Mouse (Mus musculus) forebrain, embryonic 16.5 days (tissue): ENCODE measurements around the gene Parp6. TPM values are rescaled to one million over a fixed set of nuclear protein-coding genes. Genes with fewer than 3 reads are reported as not detected.
A peak's percentile ranks its signal among the peaks of the same experiment; 100 is the strongest.

Experiments used
- ATAC-seq: fragments of 200-750 bp; cut with Nextera tagmentation; 2 replicates; pipeline ENCODE4 v1.8.0; 2017; ENCODE audit warnings: mild to moderate bottlenecking, moderate library complexity
- H3K27ac ChIP-seq: fragments of 300-500 bp; sonication (generic); 2 replicates; pipeline ENCODE4 v1.5.1; 2014; ENCODE audit warnings: low read length, control low read depth
- H3K27me3 ChIP-seq: fragments of 300-500 bp; sonication (generic); replicated peaks from 2 replicates; pipeline ENCODE4 v1.6.1; 2014; ENCODE audit warnings: low read length; ENCODE audit not compliant: control insufficient read depth, insufficient read depth
- H3K36me3 ChIP-seq: fragments of 300-500 bp; sonication (generic); 2 replicates; pipeline ENCODE4 v1.6.1; 2014; ENCODE audit not compliant: control insufficient read depth, insufficient read depth
- H3K4me1 ChIP-seq: fragments of 300-500 bp; sonication (generic); replicated peaks from 2 replicates; pipeline ENCODE4 v1.6.1; 2014; ENCODE audit warnings: low read length; ENCODE audit not compliant: control insufficient read depth, insufficient read depth
- H3K4me2 ChIP-seq: fragments of 300-500 bp; sonication (generic); 2 replicates; pipeline ENCODE4 v1.6.1; 2014; ENCODE audit warnings: mild to moderate bottlenecking, low read length, control low read depth
- H3K4me3 ChIP-seq: fragments of 300-500 bp; sonication (generic); replicated peaks from 2 replicates; pipeline ENCODE4 v1.5.1; 2014; ENCODE audit warnings: mild to moderate bottlenecking, low read length, control low read depth
- H3K9ac ChIP-seq: fragments of 300-500 bp; sonication (generic); replicated peaks from 2 replicates; pipeline ENCODE4 v1.6.1; 2014; ENCODE audit warnings: low read depth, low read length, control low read depth
- H3K9me3 ChIP-seq: fragments of 300-500 bp; sonication (generic); 2 replicates; pipeline ENCODE4 v1.6.1; 2016; ENCODE audit warnings: low read length; ENCODE audit not compliant: control insufficient read depth
- WGBS: fragments of 180-500 bp; shearing (Covaris S2); extraction: QIAGEN DNeasy Blood & Tissue Kit; methylation state at CpG from one replicate; pipeline ENCODE4 v1.1.7; 2014; 5-methylcytosine and 5-hydroxymethylcytosine counted together
- polyA plus RNA-seq: library from polyadenylated mRNA; unstranded; fragments of >200 nt; fragmentation: Nextera tagmentation; extraction: Ambion mirVana; gene quantifications from 2 replicates; pipeline ENCODE4 v1.2.1, GENCODE M21; 2015

Gene Parp6
- polyA plus RNA-seq, result 204 and 232 TPM in 2 replicates

- peak within 1 kb of the TSS; percentile 85 for H3K27ac ChIP-seq
- WGBS, result under 1% methylated on average over 33 of the region's 36 CpGs
- peak within 1 kb of the TSS; percentile 63 for H3K4me3 ChIP-seq
- peak within 1 kb of the TSS; percentile 76 for H3K9ac ChIP-seq
- peak within 1 kb of the TSS; percentile 76 for H3K4me2 ChIP-seq
- H3K27me3 ChIP-seq, result no peaks in the 10 kb centered on the region
- H3K9me3 ChIP-seq, result no peaks in the 10 kb centered on the region
- H3K4me1 ChIP-seq, result peaks cover 19% of the 10 kb centered on the region
- peak; percentile 98 for ATAC-seq
- H3K36me3 ChIP-seq, result no peaks in the 10 kb centered on the region
Observed at GRCm38 (mm10) chr9:59616622-59617306, at the start of gene Parp6. TSS of gene Parp6 (plus strand) at chr9:59617284.

- H3K4me2 ChIP-seq, result no peak overlapping the region
- H3K9me3 ChIP-seq, result no peaks in the 10 kb centered on the region
- H3K27ac ChIP-seq, result no peak overlapping the region
- no peak overlapping the region for H3K4me3 ChIP-seq
- 0 out of 2 replicates have a peak, but pooled peaks cover 6% of the 10 kb centered on the region for H3K27me3 ChIP-seq
- no peaks in the 10 kb centered on the region for H3K36me3 ChIP-seq
- H3K4me1 ChIP-seq, result peaks cover under 1% of the 10 kb centered on the region; the same call in 1 of the 2 replicates
- ATAC-seq, result no peak
- WGBS, result 88% methylated on average over 2 of the region's 2 CpGs
- no peak overlapping the region for H3K9ac ChIP-seq
Observed at GRCm38 (mm10) chr9:59571852-59572251, 45.2 kb upstream of the Parp6 start.

GRCm38 (mm10) chr9:59577401-59577800, 39.7 kb upstream of the Parp6 start:
- Histone ChIP-seq H3K4me1 (peaks cover 12% of the 10 kb centered on the region), H3K36me3 (no peaks in the 10 kb centered on the region), H3K27me3 (peaks cover 10% of the 10 kb centered on the region; the same call in 1 of the 2 replicates), H3K27ac (no peak overlapping the region), H3K9me3 (no peaks in the 10 kb centered on the region), H3K9ac (peak overlapping the region; percentile 47; the same call in 1 of the 2 replicates), H3K4me2 (peak overlapping the region; percentile 89), H3K4me3 (peak overlapping the region; percentile 54)
- ATAC-seq, result no peak
- WGBS, result 9% methylated on average over 13 of the region's 13 CpGs

- peak; percentile 97 for ATAC-seq
- Histone ChIP-seq H3K9me3 (no peaks in the 10 kb centered on the region), H3K36me3 (no peaks in the 10 kb centered on the region), H3K9ac (peak within 1 kb of the TSS; percentile 60), H3K27me3 (peaks cover 10% of the 10 kb centered on the region; the same call in 1 of the 2 replicates), H3K27ac (no peak within 1 kb of the TSS), H3K4me3 (peak within 1 kb of the TSS; percentile 54), H3K4me2 (peak within 1 kb of the TSS; percentile 89), H3K4me1 (peaks cover 12% of the 10 kb centered on the region)
- under 1% methylated on average over 50 of the region's 61 CpGs for WGBS
Observed at GRCm38 (mm10) chr9:59577844-59578504, 39.1 kb upstream of the Parp6 start, which contains the start of gene Celf6. TSS of gene Celf6 (plus strand) at chr9:59577917.

- Histone ChIP-seq H3K9me3 (no peaks in the 10 kb centered on the region), H3K36me3 (no peaks in the 10 kb centered on the region), H3K27ac (no peak overlapping the region), H3K9ac (peak overlapping the region; percentile 60), H3K27me3 (peaks cover 10% of the 10 kb centered on the region; the same call in 1 of the 2 replicates), H3K4me1 (peaks cover 12% of the 10 kb centered on the region), H3K4me2 (peak overlapping the region; percentile 89), H3K4me3 (peak overlapping the region; percentile 54)
- ATAC-seq, result peak; percentile 17
- WGBS, result 0% methylated on average over 20 of the region's 20 CpGs
Observed at GRCm38 (mm10) chr9:59578505-59578867, 38.6 kb upstream of the Parp6 start.

- Histone ChIP-seq H3K4me3 (peak overlapping the region; percentile 9; the same call in 1 of the 2 replicates), H3K9ac (0 out of 2 replicates have a peak overlapping the region, but pooled peaks have one; percentile 19), H3K36me3 (no peaks in the 10 kb centered on the region), H3K27ac (no peak overlapping the region), H3K27me3 (peaks cover 3% of the 10 kb centered on the region; the same call in 1 of the 2 replicates), H3K4me2 (peak overlapping the region; percentile 39), H3K9me3 (no peaks in the 10 kb centered on the region), H3K4me1 (peaks cover 28% of the 10 kb centered on the region)
- peak; percentile 59 for ATAC-seq
- 4% methylated on average over 13 of the region's 13 CpGs for WGBS
Observed at GRCm38 (mm10) chr9:59584871-59585308, 32.2 kb upstream of the Parp6 start.

GRCm38 (mm10) chr9:59588252-59588651, 28.8 kb upstream of the Parp6 start:
- 43% methylated on average over 5 of the region's 5 CpGs for WGBS
- peak overlapping the region; percentile 60 for H3K4me2 ChIP-seq
- no peaks in the 10 kb centered on the region for H3K9me3 ChIP-seq
- peak; percentile 41 for ATAC-seq
- H3K36me3 ChIP-seq, result no peaks in the 10 kb centered on the region
- H3K27me3 ChIP-seq, result no peaks in the 10 kb centered on the region
- peaks cover 28% of the 10 kb centered on the region for H3K4me1 ChIP-seq
- peak overlapping the region; percentile 92 for H3K27ac ChIP-seq
- peak overlapping the region; percentile 31 for H3K4me3 ChIP-seq
- H3K9ac ChIP-seq, result no peak overlapping the region

GRCm38 (mm10) chr9:59588710-59589671, 28.1 kb upstream of the Parp6 start:
- 17% methylated on average over 12 of the region's 12 CpGs for WGBS
- Histone ChIP-seq H3K9me3 (no peaks in the 10 kb centered on the region), H3K9ac (peak overlapping the region; percentile 23; the same call in 1 of the 2 replicates), H3K36me3 (no peaks in the 10 kb centered on the region), H3K4me2 (peak overlapping the region; percentile 60), H3K27ac (peak overlapping the region; percentile 92), H3K27me3 (no peaks in the 10 kb centered on the region), H3K4me1 (peaks cover 28% of the 10 kb centered on the region), H3K4me3 (peak overlapping the region; percentile 31)
- peak; percentile 91 for ATAC-seq
